Mouse (Mus musculus) neutrophil, adult 5-6 weeks (primary cell): ENCODE measurements around the gene Gm10645. TPM values are rescaled to one million over a fixed set of nuclear protein-coding genes. Genes with fewer than 3 reads are reported as not detected.

ENCODE experiments used
- ATAC-seq: fragments of 151-379, 151-347 bp; 2 replicates; pipeline ENCODE4 v1.8.0; 2017; ENCODE audit warnings: mild to moderate bottlenecking, moderate TSS enrichment; ENCODE audit not compliant: insufficient number of reproducible peaks, poor library complexity, low FRiP score, severe bottlenecking; ENCODE audit errors: extremely low read depth
- total RNA-seq: library from RNA; stranded (forward); fragments of 200-1000 nt; gene quantifications from 2 replicates; pipeline ENCODE4 v1.2.3, GENCODE M21; 2017

The Gm10645 gene
- 0.98 and 1.2 TPM in 2 replicates for total RNA-seq

DNA sequence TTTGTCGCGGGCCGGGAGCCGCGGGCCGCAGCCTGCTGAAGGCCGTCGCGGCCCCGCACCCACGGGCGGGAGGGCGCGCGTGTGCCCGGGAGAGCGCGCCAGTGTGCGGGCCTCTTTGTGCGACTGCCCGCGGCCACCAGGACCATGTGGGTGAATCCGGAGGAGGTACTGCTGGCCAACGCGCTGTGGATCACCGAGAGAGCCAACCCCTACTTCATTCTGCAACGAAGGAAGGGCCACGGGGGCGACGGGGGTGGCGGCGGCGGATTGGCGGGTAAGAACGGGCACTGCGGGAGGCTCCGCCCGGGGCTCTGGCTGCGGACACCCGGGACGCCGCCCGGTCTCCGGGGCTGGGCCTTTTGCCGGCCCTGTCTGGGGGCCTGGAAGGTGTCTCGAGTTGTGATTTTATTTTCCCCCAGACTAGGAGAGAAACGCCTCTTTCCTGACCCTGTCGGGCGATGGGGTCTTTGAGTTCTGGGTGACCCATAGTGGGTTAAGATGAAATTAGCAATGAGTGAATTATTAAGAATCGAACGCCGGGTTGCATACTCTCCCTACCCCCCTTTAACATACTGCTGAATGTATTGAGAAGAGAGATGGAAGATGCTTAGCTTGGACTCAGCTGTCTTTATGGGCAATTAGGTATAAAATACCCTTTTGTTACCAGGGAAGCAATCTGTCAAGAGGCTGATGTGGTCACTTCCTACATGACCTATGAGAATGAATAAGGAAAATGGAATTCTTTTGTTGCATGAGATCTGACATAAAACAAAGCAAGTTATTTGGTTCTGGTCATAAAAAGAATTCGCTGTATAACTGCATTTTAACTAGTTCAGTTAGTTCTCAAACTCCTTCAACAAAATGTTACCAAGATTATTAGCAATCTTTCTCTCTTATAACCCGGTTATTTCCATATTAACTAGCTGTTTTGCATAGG is at the start of gene Gm10645:
Gene Gm10645, minus strand, starts transcription at position 240 of the 937 bp plus-strand sequence.
- ATAC-seq, result no peak

DNA sequence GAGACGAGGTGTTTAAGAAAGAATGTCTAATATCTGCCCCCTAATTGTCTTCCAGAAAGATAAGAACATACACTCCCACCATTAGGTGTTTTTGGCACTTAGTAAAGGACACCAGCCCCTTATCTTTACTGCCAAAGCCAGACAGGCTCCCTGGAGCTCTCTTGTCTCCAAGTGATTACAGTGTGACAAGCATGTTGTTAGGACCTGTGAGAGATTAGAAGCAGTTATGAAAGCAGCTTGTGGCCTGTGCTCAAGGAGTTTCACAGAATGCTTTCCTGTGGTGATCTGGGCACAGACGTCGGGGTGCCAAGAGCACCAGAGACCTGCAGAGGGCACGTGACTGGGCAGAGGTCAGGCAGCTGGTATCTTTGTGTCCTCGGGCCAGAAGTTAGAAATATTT is 49.1 kb upstream of the Gm10645 start:
- ATAC-seq, result no peak

DNA sequence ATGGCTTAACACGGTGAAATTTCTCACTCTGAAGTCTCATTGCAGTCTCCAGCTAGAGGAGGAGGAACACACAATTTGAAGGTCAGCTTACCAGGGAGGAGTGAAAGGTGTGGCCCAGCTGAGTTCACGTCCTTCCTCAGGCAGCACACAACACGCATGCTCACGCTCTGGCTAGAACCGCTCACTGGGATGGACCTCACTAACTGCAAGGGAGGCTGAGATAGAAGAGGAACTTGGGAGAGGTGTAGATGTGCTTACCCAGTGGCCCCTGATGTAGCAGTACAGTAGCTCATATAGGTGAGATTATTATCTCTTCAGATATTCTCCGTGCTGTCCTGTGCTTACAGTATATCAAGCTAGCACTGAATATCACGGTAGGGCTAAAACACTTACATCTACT is 44.7 kb upstream of the Gm10645 start:
- ATAC-seq, result no peak

DNA sequence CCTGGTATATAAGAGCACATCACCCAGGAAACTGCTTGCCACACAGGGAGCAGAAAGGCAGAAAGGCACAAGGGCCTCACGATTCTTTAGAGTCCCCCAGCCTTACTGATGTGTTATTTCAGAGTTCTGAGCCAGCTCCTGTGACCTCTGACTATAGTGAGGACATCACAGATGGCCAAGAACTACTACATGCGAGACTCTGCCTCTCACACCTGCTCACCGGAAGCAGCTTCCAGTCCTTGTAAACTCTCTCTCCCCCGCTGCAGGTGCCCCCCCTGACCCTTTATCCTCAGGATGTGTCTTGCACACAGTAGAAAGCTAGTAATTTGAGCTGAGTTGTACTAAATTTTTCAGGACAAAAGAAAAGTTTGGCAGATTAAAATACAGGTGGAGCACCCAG is 43.6 kb upstream of the Gm10645 start:
- ATAC-seq, result no peak

DNA sequence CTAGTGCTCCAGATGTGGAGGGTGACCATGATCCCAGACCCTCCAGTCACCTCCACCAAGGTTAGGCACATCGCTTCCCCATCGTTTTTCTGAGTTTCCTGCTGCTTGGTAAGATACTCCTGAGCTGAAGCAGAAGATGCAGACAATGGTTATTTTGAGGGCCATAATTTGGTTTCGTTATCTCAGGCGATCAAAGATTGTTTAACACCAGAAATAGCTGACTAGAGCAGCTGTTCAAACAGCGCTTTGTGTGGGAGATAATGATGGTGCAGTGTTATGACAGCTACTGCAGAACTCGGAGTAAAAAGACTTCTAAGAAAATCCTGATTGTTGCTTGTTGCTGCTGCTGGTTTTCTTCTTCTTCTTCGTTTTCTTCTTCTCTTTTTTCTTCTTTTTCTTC is 39.9 kb upstream of the Gm10645 start:
- no peak for ATAC-seq

DNA sequence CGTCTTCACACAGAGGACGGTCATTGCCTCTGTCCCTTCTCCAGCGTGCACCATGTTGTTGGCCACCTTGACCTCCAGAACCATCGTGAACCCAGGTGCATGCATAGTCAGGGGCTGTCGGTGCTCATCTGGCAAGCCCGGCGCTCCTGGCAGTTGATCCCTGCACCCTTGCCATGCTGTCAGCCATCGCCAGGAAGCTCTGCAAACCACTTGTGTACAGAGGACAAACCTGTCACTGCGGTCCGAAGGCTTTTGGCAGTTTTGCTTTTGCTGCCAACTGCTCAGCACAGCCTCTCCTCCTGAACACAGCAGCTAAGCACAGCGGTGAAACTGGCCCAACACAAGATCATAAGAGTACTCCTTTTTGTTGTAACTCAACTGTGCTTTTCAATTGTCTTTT is 37.0 kb upstream of the Gm10645 start:
- ATAC-seq, result no peak

DNA sequence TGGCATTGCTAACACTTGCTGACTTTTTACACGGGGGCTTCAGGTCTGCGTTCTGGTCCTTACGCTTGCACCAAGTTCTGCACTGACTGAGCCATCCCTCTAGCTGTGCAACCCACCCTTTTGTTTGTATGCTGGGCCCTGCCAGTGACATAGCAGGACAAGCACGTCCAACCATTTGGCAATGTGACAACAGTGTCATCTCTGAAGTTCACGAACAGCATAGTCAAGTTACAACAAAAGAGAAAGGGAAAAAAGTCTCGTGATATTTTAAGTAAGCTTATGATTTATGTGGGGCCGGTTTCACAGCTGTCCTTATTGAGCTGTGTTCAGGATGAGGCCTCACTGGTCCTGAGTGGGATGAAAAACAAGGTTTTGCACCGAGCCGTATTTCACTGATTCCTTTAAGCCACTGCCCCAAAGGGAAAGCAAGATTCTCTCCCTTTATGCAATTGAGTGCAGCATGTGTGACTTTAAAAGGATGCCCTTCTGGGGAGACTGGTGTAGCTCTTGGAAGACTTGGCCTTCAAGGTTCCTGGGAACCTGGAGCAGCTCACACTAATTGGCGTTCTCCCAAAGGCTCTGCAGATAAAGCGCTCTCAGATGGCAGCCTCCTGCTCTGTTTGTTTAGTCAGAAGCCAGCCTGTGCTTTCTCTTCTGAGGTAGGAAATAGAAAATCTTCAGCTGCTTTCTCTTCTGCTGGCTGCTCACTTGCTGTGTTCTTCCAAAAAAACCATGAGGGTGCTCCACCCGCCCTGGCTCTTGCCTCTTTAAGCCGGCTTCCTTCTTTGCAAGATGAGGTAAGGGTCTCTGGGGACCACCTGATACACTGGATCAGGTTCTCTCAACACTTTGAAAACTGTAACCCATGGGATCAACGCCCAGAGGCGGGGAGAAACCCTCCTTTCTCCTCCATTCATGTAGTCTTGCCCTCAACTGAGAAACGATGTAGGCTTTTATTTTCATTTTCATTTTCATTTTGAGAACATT is 34.5 kb upstream of the Gm10645 start:
- ATAC-seq, result 0 out of 2 replicates have a peak, but pooled peaks have one; percentile 9

DNA sequence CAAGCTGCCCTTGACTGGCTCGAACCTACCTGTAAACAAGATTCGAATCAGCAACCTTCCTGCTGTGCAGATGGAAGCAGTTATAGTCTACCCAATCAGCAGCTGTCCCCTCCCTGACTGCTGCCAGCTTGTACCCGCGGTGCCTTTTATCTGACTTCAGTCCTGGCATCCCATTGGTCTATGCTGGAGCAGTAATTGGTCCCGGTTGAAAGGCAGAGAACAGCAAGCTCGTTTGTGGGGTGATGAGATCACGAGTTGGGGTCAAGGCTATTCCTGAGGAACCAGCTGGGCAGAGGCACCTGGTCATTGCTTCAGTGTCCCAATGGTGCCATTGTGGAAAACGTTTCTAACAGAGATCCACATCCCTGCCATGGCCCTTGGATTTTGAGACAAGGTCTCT is 33.7 kb upstream of the Gm10645 start:
- no peak for ATAC-seq

DNA sequence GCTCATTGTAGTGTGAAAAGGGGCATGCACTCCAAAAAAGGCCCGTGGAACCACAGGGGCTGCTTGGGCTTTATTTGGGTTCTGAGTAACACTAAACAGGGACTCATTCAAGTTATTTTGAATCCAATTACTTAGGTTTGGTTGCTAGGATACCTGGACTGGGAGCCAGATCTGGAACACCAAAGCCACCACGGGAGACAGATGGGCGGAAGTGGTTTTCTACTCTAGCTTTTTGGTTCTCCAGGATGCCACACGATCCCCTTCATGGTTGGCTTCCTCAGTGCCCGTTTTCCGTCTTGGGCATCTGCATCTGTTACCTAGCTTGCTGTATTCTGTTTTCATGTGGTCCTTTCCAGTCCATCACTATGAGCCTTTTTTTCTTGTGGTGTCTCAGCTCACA is 30.1 kb upstream of the Gm10645 start:
- ATAC-seq, result no peak

DNA sequence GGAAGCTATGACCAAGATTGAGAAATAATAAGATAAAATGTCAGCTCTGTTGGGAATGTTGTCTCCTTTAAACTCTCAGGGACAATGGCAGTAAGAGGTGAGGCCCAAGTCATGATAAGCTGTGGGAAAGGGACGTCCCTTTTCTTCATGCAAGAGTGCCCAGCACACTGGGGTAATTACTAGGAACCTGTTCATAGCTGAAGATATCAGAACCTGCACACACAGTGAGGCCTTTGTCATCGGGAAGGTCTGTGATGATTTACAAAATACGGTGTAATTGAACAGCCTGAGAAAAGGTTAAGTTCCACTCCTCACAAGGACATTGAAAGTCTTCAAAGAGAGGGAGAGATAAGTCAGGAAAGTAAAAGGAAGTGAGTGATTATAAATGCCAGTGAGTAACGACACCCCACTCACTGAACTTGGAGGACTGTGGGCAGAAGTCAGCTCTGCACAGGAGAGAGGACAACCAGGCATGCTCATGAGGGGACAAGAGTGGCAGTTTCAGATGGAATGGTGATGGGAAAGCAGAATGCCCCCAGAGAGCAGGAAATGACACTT is 23.6 kb upstream of the Gm10645 start:
- ATAC-seq, result no peak

DNA sequence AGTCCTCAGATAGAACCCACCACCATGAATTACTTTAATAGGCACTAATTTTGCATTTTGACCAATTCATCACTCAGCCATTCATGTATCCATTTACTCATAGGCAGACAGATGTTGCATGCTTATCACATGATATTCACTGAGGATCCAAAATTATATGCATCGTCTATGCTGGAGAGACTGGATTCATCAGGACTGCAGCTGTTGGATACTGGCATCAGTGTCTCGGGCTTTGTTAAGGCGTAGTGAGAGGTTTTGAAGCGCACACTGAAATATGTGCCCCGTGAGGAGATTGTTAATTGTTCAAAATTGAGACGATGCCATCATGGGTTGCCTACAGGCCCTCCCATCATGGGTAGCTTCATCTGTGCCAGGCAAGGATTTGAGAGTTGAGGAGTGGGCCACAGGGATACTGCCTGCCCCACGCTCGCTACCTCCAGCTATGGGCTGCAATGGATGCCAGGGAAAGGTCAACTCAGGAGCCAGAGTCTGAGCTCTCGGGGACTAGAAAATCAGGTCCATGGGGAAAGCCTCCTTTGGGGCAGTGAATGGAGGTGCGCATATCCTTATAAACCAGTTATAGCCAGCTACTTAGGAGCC is 21.5 kb upstream of the Gm10645 start:
- no peak for ATAC-seq

DNA sequence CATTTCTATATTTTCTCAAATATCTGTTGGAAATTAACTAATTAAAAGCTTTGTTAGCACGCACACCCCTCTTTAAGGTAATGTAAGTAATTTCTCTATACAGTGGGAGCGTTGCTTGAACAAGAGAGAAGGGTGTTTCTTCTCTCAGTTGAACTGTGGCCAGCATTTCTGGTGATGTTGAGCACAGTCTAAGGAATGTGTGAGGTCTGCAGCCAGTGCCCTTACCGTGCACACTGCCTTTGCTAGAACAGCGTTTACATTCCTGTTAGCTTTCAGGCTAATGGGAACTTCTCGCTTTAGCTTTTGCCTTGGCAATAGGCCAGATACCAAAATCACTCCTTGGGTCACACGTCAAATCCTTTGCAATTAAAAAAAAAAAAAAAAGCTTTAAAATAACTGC is 20.4 kb upstream of the Gm10645 start:
- ATAC-seq, result no peak

DNA sequence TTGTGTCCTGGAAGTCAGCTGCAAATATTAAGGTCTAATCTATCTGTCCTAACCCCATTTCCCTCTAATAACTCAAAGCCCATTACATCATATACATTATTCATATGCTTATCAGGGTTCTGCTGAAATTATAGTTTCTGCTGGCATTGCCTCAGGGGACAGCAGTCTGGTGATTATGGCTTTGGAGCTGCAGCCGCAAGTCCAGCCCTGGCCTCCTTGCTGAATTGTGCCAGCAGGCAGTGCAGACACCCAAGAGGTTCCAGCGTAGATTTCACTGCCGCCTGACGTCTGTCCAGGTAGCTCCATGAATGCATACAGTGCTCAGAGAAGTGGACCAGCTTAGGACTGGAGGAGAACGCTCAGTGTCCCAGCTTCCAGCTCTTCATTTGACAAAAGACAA is 16.8 kb upstream of the Gm10645 start:
- no peak for ATAC-seq

DNA sequence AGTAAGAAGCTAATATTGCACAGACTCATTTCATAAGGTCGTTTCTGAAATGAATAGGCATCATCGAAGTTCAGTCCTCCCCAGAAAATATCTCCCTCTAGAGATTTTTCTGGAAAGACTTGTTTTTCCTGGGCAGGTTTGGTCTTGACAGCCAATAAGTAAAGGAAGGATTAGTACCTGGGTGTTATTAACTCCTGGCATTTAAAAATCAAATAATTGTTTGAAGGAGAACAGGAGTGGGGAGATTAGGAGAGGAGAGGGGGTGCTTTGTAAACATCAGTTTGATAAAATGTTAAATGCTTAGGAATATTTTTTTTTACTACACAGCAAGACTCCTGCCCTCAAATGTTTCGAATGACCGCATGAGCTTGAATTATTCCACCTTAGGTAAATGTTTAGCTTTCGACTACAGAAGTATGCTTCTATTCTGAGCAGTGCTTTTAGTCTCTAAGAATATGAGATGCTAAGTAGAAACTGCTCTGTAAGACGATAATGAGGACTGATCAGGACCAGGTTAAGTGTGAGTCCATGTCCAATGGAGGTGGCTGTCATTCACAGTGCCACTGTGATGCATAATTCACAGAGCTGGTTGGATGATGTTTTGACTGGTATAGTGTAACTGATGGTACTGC is 16.0 kb upstream of the Gm10645 start:
- ATAC-seq, result no peak

DNA sequence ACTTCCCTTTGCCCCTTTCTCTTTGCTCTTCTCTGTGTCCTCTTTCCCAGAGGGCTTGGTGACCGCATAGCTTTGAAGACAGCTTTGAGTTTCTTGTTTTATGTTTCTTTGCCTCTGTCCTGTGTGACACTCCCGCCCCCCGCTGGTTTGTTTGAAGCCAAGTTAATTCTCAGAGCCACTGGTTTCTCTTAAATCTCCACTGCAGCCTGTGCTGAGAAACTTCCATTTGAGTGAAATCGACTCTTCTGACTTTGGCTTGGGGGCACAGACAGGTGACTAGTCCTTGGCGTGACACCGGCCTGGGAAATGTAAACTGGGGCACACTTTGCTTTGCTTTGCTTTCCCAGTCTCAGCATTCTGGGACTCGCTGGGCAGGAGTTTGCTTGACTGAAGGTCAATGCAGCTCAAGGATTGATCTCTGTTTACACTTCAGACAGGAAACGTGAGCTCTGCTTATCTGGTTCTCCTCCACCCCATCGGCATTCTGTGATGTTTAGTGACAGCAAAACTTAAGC is 12.3 kb upstream of the Gm10645 start:
- no peak for ATAC-seq

DNA sequence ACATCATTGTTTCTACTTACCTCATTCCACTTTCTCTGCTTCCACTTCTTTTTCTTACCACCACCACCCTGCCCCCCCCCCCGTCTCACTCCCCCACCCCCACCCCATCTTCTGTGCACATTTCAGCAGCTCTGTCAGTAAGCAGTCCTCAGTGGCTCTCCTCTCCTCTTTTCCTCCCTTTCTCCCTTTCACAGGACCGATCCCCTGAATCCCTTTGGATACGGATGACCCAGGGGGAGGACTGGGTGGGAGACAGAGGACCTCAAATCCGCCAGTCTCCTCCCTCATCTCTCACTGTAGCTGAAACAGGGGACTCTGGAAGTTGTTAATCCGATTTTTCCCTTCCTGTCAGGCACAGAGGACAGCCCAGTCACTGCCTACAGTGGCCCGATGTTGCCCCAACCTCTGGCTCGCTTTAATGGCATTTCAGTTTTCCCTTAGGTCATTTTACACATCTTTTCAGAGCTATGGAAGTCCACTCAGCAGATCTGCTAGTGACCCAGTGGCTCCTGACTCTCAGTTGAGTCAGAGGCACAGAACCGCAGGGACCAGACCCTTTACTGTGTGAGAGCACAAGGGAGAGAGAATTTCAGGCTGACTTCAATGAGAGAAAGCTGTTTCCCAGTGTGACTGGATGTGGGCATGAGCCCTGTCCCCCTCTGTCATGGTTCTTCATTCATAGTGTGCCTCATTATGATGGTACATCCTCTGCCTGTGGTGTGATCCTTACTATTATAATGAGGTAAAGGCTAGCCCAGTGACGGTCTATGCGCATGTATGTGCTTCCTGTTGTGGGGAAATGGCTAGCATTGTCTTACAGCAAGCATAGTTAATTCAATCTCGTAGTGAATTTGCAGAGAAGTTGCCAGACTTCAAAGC is 11.6 kb upstream of the Gm10645 start:
- ATAC-seq, result no peak

DNA sequence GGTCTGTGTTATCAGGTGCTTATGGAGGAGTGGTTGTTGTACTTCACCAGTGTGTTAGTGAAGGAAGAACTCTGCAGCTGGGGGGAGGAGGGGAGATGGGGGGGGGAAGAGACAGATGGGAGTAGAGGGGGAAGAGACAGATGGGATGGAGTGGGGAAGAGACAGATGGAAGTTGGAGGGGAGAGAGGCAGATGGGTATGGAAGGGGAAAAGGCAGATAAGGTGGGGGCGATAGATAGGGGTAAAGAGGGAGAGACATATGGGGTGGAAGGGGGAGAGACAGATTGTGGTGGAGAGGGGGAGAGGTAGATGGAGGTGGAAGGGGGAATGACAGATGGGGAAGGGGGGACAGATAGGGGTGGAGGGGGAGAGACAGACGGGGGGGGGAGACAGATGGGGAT is 10.8 kb upstream of the Gm10645 start:
- no peak for ATAC-seq
